Mouse (Mus musculus): ENCODE measurements around the gene Gm973.

DNA sequence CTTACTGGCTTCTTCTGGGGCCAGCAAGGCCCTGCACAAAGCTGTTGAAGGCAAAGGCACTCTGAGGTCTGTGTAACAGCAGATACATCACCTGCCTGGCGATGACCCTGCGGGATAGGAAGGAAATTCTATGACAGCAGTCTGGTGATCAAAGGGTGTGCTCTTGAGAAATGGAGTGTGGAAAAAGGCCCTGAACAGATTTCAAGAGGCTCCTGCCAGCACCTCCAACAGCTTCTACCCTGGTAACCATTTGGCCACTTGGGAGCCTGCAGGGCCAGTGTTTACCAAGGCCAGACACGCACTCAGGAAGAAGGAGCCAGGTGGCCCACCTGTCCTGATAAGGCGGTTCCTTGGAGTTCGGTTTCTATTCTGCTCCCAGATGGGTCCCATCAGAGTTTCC is 63.3 kb downstream of the Gm973 start:
- TF ChIP-seq MAZ (IDR thresholded peaks at IDR 0.05; ENCODE audit: low read depth, low read length) (no peak), POLR2A (IDR thresholded peaks at IDR 0.05; ENCODE audit: control insufficient read depth in 1 of 2, insufficient read depth in 1 of 2, low read depth in 1 of 2, low read length in 2 of 2, poor library complexity in 1 of 2) (no peak), CTCF (IDR thresholded peaks at IDR 0.05 in 2 of 3, conservative IDR thresholded peaks at IDR 0.05 in 1 of 3; ENCODE audit: control insufficient read depth in 1 of 3, insufficient read depth in 1 of 3, low read depth in 2 of 3, low read length in 3 of 3, poor library complexity in 1 of 3, severe bottlenecking in 1 of 3) (no peak), EP300 (IDR thresholded peaks at IDR 0.05; ENCODE audit: low read depth in 1 of 2, low read length in 2 of 2) (no peak), E2F4 (IDR thresholded peaks at IDR 0.05; ENCODE audit: borderline replicate concordance, low read depth, low read length) (no peak), ZC3H11A (IDR thresholded peaks at IDR 0.05; ENCODE audit: low read depth, low read length) (no peak), JUND (IDR thresholded peaks at IDR 0.05; ENCODE audit: low read depth, low read length) (no peak)

Measured in MEL (cell line).